Mouse (Mus musculus): ENCODE measurements around the gene Lifr.
A peak's percentile ranks its signal among the peaks of the same experiment; 100 is the strongest.

Gene Lifr

GRCm38 (mm10) chr15:7201421-7202380 lies 111.3 kb downstream of the Lifr start:
- no peak for DNase-seq (ENCODE audit: low spot score)

GRCm38 (mm10) chr15:7202981-7203380 lies 112.6 kb downstream of the Lifr start:
- DNase-seq (ENCODE audit: low spot score) = no peak

- DNase-seq (ENCODE audit: low spot score) = peak; percentile 63
These were observed 113.4 kb downstream of the Lifr start for GRCm38 (mm10) chr15:7203606-7204330.

GRCm38 (mm10) chr15:7204917-7205316 lies 114.5 kb downstream of the Lifr start:
- no peak for DNase-seq (ENCODE audit: low spot score)

- DNase-seq (ENCODE audit: low spot score) = no peak
These were observed 115.7 kb downstream of the Lifr start for GRCm38 (mm10) chr15:7206110-7206509.

- DNase-seq (ENCODE audit: low spot score) = no peak
These were observed 116.9 kb downstream of the Lifr start for GRCm38 (mm10) chr15:7207292-7207691.

- no peak for DNase-seq (ENCODE audit: low spot score)
These were observed 117.8 kb downstream of the Lifr start for GRCm38 (mm10) chr15:7208180-7208579.

GRCm38 (mm10) chr15:7213683-7214082 lies 123.3 kb downstream of the Lifr start:
- peak; percentile 57 for DNase-seq (ENCODE audit: low spot score)

GRCm38 (mm10) chr15:7215845-7216244 lies 125.4 kb downstream of the Lifr start:
- DNase-seq (ENCODE audit: low spot score) = no peak

- DNase-seq (ENCODE audit: low spot score) = no peak
These were observed 126.3 kb downstream of the Lifr start for GRCm38 (mm10) chr15:7216581-7217272.

- DNase-seq (ENCODE audit: low spot score) = no peak
These were observed 126.8 kb downstream of the Lifr start for GRCm38 (mm10) chr15:7217273-7217598.

GRCm38 (mm10) chr15:7222809-7223208 lies 132.4 kb downstream of the Lifr start:
- no peak for DNase-seq (ENCODE audit: low spot score)

GRCm38 (mm10) chr15:7224151-7224775 lies 133.8 kb downstream of the Lifr start:
- DNase-seq (ENCODE audit: low spot score) = no peak

- DNase-seq (ENCODE audit: low spot score) = peak; percentile 69
These were observed 135.8 kb downstream of the Lifr start for GRCm38 (mm10) chr15:7226225-7226624.

GRCm38 (mm10) chr15:7233393-7234090 lies 143.1 kb downstream of the Lifr start:
- DNase-seq (ENCODE audit: low spot score) = no peak

- no peak for DNase-seq (ENCODE audit: low spot score)
These were observed 149.5 kb downstream of the Lifr start for GRCm38 (mm10) chr15:7239904-7240303.

GRCm38 (mm10) chr15:7240950-7241349 lies 150.5 kb downstream of the Lifr start:
- no peak for DNase-seq (ENCODE audit: low spot score)

- no peak for DNase-seq (ENCODE audit: low spot score)
These were observed 151.9 kb downstream of the Lifr start for GRCm38 (mm10) chr15:7242161-7242850.

Measured in ovary, postnatal 36 days (tissue).